Mouse (Mus musculus) erythroblast, embryonic 14.5 days (primary cell): ENCODE data around the gene Dusp15. TPM values are rescaled to one million over a fixed set of nuclear protein-coding genes. Genes with fewer than 3 reads are reported as not detected.

Experiments
- H3K27me3 ChIP-seq: 2 replicates; pipeline ENCODE4 v1.6.1; 2012; ENCODE audit warnings: inconsistent platforms; ENCODE audit not compliant: control insufficient read depth
- H3K36me3 ChIP-seq: 2 replicates; pipeline ENCODE4 v1.6.1; 2012; ENCODE audit warnings: mild to moderate bottlenecking, inconsistent platforms; ENCODE audit not compliant: control insufficient read depth
- H3K4me1 ChIP-seq: 2 replicates; pipeline ENCODE4 v1.6.1; 2012; ENCODE audit warnings: inconsistent platforms; ENCODE audit not compliant: control insufficient read depth
- H3K4me3 ChIP-seq: replicated peaks from 2 replicates; pipeline ENCODE3; 2012; ENCODE audit warnings: moderate library complexity, mild to moderate bottlenecking, inconsistent platforms
- H3K9me3 ChIP-seq: 2 replicates; pipeline ENCODE4 v1.6.1; 2012; ENCODE audit warnings: low read length, inconsistent platforms, mixed read lengths; ENCODE audit not compliant: control insufficient read depth
- GATA1 ChIP-seq: IDR thresholded peaks from 2 replicates; pipeline ENCODE4 v1.6.1; 2012; ENCODE audit warnings: low read length, inconsistent platforms, mixed read lengths
- TAL1 ChIP-seq: IDR thresholded peaks from 3 replicates; pipeline ENCODE4 v1.6.1; 2012; ENCODE audit warnings: low read length, inconsistent platforms, mixed read lengths
- polyA plus RNA-seq: library from polyadenylated mRNA; stranded (reverse); fragments of >175 nt; gene quantifications from 2 replicates; pipeline ENCODE4 v1.2.3, GENCODE M21; 2012

The Dusp15 gene
- polyA plus RNA-seq, 1 experiment, result not detected

- no peak overlapping the region for H3K4me3 ChIP-seq
- no peaks in the 10 kb centered on the region for H3K36me3 ChIP-seq
- H3K4me1 ChIP-seq, result no peaks in the 10 kb centered on the region
- TF ChIP-seq TAL1 (no peak), GATA1 (no peak)
- H3K27me3 ChIP-seq, result 0 out of 2 replicates have a peak, but pooled peaks cover 2% of the 10 kb centered on the region
- no peaks in the 10 kb centered on the region for H3K9me3 ChIP-seq
These were observed 27.0 kb downstream of the Dusp15 start for GRCm38 (mm10) chr2:152924543-152924942.

GRCm38 (mm10) chr2:152924128-152924527, 27.4 kb downstream of the Dusp15 start:
- Histone ChIP-seq H3K9me3 (no peaks in the 10 kb centered on the region), H3K36me3 (no peaks in the 10 kb centered on the region), H3K4me3 (no peak overlapping the region), H3K4me1 (no peaks in the 10 kb centered on the region), H3K27me3 (0 out of 2 replicates have a peak, but pooled peaks cover 2% of the 10 kb centered on the region)
- no peak for TF ChIP-seq GATA1
- no peak for TF ChIP-seq TAL1

GRCm38 (mm10) chr2:152923621-152924020, 27.9 kb downstream of the Dusp15 start:
- H3K36me3 ChIP-seq, result no peaks in the 10 kb centered on the region
- H3K4me3 ChIP-seq, result no peak overlapping the region
- H3K9me3 ChIP-seq, result no peaks in the 10 kb centered on the region
- no peak for TF ChIP-seq TAL1
- peaks cover 2% of the 10 kb centered on the region; the same call in 1 of the 2 replicates for H3K4me1 ChIP-seq
- 0 out of 2 replicates have a peak, but pooled peaks cover 2% of the 10 kb centered on the region for H3K27me3 ChIP-seq

GRCm38 (mm10) chr2:152922376-152922775, 29.1 kb downstream of the Dusp15 start:
- H3K27me3 ChIP-seq, result peaks cover 2% of the 10 kb centered on the region; the same call in 1 of the 2 replicates
- no peaks in the 10 kb centered on the region for H3K36me3 ChIP-seq
- H3K4me1 ChIP-seq, result peaks cover 3% of the 10 kb centered on the region; the same call in 1 of the 2 replicates
- no peak for TF ChIP-seq GATA1
- no peak for TF ChIP-seq TAL1
- no peaks in the 10 kb centered on the region for H3K9me3 ChIP-seq
- H3K4me3 ChIP-seq, result no peak overlapping the region

DNA sequence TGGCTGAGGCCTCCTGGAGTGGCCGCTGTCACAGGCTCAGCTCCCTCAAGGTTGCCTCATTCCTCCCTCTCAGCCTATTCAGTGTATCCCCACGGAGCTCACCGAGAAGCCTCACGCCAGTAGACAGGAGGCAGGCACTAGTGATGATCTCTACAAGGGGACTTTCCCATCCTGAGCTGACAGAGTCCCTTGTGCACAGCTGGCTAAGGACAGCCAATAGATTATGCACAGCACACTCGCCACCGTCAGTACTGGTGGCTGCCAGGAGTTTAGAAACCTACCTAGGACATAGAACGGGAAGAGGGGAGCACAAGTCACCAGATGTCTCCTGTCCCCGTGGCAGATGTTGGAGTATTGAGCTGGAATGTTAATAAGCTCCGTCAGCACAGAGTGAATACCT, 33.8 kb downstream of the Dusp15 start:
- H3K4me3 ChIP-seq, result no peak overlapping the region
- peaks cover 21% of the 10 kb centered on the region for H3K27me3 ChIP-seq
- H3K36me3 ChIP-seq, result no peaks in the 10 kb centered on the region
- H3K9me3 ChIP-seq, result no peaks in the 10 kb centered on the region
- TF ChIP-seq TAL1, result no peak
- TF ChIP-seq GATA1, result no peak
- H3K4me1 ChIP-seq, result peaks cover 14% of the 10 kb centered on the region

DNA sequence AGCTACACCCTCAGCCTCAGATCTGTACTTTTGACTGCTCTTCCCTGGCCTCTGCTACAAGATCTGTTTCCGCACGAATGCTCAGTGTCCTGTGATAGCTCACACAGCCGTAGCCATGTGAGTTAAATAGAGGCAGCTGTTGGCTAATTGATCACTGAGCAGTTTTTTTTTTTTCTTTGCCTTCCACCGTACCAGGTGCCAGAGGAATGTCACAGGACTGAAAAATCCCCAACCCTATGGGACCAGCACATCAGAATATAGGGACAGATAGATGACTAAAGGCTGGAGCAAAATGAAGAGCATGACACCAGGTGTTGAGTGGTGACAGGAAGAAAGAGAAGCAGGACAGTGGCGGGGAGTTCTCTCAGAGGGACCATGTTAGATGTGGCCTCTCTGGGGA, 35.4 kb downstream of the Dusp15 start:
- Histone ChIP-seq H3K9me3 (no peaks in the 10 kb centered on the region), H3K4me1 (peaks cover 14% of the 10 kb centered on the region), H3K27me3 (peaks cover 37% of the 10 kb centered on the region), H3K36me3 (no peaks in the 10 kb centered on the region), H3K4me3 (no peak overlapping the region)
- TF ChIP-seq GATA1 (no peak), TAL1 (no peak)

DNA sequence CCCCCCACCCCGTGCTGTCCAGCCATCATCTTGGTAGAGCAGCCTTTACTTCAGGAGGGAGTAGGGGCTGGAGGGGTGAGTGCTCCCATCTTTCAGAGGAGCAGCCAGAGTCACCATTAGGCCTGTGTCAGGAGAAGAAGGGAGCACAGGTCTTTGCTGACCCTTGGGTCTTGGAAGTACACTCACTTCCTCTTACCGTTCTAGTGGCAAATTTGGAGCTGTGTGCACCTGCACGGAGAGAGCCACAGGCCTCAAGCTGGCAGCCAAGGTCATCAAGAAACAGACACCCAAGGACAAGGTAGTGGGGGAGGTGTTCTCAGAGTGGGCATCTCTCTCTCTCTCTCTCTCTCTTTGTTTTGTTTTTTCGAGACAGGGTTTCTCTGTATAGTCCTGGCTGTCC, 36.0 kb downstream of the Dusp15 start:
- Histone ChIP-seq H3K36me3 (no peaks in the 10 kb centered on the region), H3K9me3 (no peaks in the 10 kb centered on the region), H3K27me3 (peaks cover 43% of the 10 kb centered on the region), H3K4me1 (peaks cover 14% of the 10 kb centered on the region), H3K4me3 (no peak overlapping the region)
- no peak for TF ChIP-seq GATA1
- TF ChIP-seq TAL1, result no peak

- TF ChIP-seq TAL1, result no peak
- no peak for TF ChIP-seq GATA1
- H3K27me3 ChIP-seq, result peaks cover 49% of the 10 kb centered on the region
These were observed 37.0 kb downstream of the Dusp15 start for GRCm38 (mm10) chr2:152914310-152915120.

GRCm38 (mm10) chr2:152913471-152913870, 38.0 kb downstream of the Dusp15 start:
- H3K36me3 ChIP-seq, result no peaks in the 10 kb centered on the region
- H3K9me3 ChIP-seq, result no peaks in the 10 kb centered on the region
- H3K27me3 ChIP-seq, result peaks cover 50% of the 10 kb centered on the region
- H3K4me3 ChIP-seq, result no peak overlapping the region
- TF ChIP-seq GATA1 (no peak), TAL1 (no peak)
- peaks cover 11% of the 10 kb centered on the region for H3K4me1 ChIP-seq

More at GRCm38 (mm10) chr2:152914310-152915120, 37.0 kb downstream of the Dusp15 start:
- H3K36me3 ChIP-seq, result no peaks in the 10 kb centered on the region
- H3K4me1 ChIP-seq, result peaks cover 14% of the 10 kb centered on the region
- H3K4me3 ChIP-seq, result no peak overlapping the region
- no peaks in the 10 kb centered on the region for H3K9me3 ChIP-seq

GRCm38 (mm10) chr2:152911432-152911831, 40.1 kb downstream of the Dusp15 start:
- Histone ChIP-seq H3K4me3 (no peak overlapping the region), H3K9me3 (no peaks in the 10 kb centered on the region), H3K36me3 (no peaks in the 10 kb centered on the region), H3K27me3 (peaks cover 46% of the 10 kb centered on the region), H3K4me1 (peaks cover 11% of the 10 kb centered on the region)
- no peak for TF ChIP-seq GATA1
- no peak for TF ChIP-seq TAL1
